Mouse (Mus musculus) liver, embryonic 15.5 days (tissue): Measurements from ENCODE around the gene Magi1. TPM values are rescaled to one million over a fixed set of nuclear protein-coding genes. Genes with fewer than 3 reads are reported as not detected.

Experiments
- ATAC-seq: fragments of 200-750 bp; cut with Nextera tagmentation; 2 replicates; pipeline ENCODE4 v1.8.0; 2017; ENCODE audit warnings: moderate number of reproducible peaks, mild to moderate bottlenecking, moderate library complexity; ENCODE audit not compliant: insufficient read depth
- H3K27ac ChIP-seq: fragments of 300-500 bp; sonication (generic); replicated peaks from 2 replicates; pipeline ENCODE4 v1.5.1; 2015; ENCODE audit warnings: mild to moderate bottlenecking, inconsistent platforms
- H3K27me3 ChIP-seq: fragments of 300-500 bp; sonication (generic); 2 replicates; pipeline ENCODE4 v1.6.1; 2015; ENCODE audit warnings: mild to moderate bottlenecking, inconsistent platforms
- H3K36me3 ChIP-seq: fragments of 300-500 bp; sonication (generic); replicated peaks from 2 replicates; pipeline ENCODE4 v1.6.1; 2015; ENCODE audit warnings: moderate library complexity, mild to moderate bottlenecking, inconsistent platforms
- H3K4me1 ChIP-seq: fragments of 300-500 bp; sonication (generic); replicated peaks from 2 replicates; pipeline ENCODE4 v1.6.1; 2015; ENCODE audit warnings: inconsistent platforms
- H3K4me2 ChIP-seq: fragments of 300-500 bp; sonication (generic); 2 replicates; pipeline ENCODE4 v1.6.1; 2015; ENCODE audit warnings: moderate library complexity, mild to moderate bottlenecking, inconsistent platforms
- H3K4me3 ChIP-seq: fragments of 300-500 bp; sonication (generic); replicated peaks from 2 replicates; pipeline ENCODE4 v1.5.1; 2015; ENCODE audit warnings: mild to moderate bottlenecking, inconsistent platforms
- H3K9ac ChIP-seq: fragments of 300-500 bp; sonication (generic); 2 replicates; pipeline ENCODE4 v1.6.1; 2015; ENCODE audit warnings: moderate library complexity, mild to moderate bottlenecking, inconsistent platforms
- H3K9me3 ChIP-seq: fragments of 300-500 bp; sonication (generic); replicated peaks from 2 replicates; pipeline ENCODE4 v1.6.1; 2016; ENCODE audit warnings: inconsistent platforms
- WGBS: fragments of 180-500 bp; shearing (Covaris S2); methylation state at CpG from one replicate; pipeline ENCODE4 v1.1.7; 2015; ENCODE audit warnings: mixed read lengths; ENCODE audit not compliant: insufficient replicate concordance; 5-methylcytosine and 5-hydroxymethylcytosine counted together
- polyA plus RNA-seq: library from polyadenylated mRNA; unstranded; fragments of >200 nt; fragmentation: Nextera tagmentation; extraction: Ambion mirVana; gene quantifications from 2 replicates; pipeline ENCODE4 v1.2.1, GENCODE M21; 2015

Gene Magi1
- polyA plus RNA-seq, 1 experiment from 2014 or later, result 1.1 TPM

DNA sequence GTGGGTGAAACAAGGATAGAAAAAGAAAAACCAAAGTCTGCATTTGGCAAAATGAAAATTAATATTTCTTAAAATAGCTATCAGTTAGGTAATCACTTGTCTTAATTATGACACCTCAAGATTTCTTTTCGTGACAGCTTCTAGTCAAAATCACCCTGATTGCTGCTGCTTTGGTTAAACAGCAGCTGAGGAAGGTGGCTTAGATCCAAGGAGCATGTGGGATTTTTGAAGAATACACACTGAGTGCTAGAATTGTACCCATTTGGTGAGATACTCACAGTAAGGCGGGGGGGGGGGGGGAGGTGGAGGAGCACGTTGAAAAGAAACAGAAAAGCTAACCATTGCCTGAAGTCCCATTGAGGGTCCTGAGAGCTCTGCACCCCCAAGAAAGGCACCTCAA lies 438.2 kb downstream of the Magi1 start:
- no peak for ATAC-seq

DNA sequence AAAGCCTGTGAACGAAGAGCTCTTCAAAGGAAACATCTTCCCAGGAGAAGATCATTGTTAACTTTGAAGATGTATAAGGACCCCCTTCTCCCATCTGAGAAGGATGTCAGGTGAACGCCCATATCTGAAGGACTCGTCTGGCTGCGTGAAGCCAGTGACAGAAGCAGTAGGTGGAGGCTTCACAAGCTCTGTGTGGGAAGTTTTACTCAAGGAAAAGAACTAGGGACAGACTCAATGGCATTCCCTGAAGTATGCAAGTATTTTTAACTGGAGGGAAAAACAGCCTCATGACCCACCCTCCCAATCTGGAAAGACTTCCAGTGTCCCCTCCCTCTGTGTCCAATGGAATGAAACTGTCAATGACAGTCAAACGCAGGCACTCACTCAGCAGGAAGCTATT lies 438.6 kb downstream of the Magi1 start:
- no peaks in the 10 kb centered on the region for H3K27me3 ChIP-seq
- H3K4me1 ChIP-seq, result no peaks in the 10 kb centered on the region
- H3K36me3 ChIP-seq, result no peaks in the 10 kb centered on the region
- no peak overlapping the region for H3K4me3 ChIP-seq
- H3K27ac ChIP-seq, result no peak overlapping the region
- no peak for ATAC-seq
- H3K4me2 ChIP-seq, result no peak overlapping the region
- 63% methylated on average over 5 of the region's 5 CpGs for WGBS
- H3K9me3 ChIP-seq, result no peaks in the 10 kb centered on the region
- no peak overlapping the region for H3K9ac ChIP-seq

More for the DNA sequence above, 438.2 kb downstream of the Magi1 start:
- Histone ChIP-seq H3K4me2 (no peak overlapping the region), H3K27ac (no peak overlapping the region), H3K9ac (no peak overlapping the region), H3K36me3 (no peaks in the 10 kb centered on the region), H3K27me3 (no peaks in the 10 kb centered on the region), H3K9me3 (no peaks in the 10 kb centered on the region), H3K4me1 (no peaks in the 10 kb centered on the region), H3K4me3 (no peak overlapping the region)
- 54% methylated on average over 3 of the region's 3 CpGs for WGBS

DNA sequence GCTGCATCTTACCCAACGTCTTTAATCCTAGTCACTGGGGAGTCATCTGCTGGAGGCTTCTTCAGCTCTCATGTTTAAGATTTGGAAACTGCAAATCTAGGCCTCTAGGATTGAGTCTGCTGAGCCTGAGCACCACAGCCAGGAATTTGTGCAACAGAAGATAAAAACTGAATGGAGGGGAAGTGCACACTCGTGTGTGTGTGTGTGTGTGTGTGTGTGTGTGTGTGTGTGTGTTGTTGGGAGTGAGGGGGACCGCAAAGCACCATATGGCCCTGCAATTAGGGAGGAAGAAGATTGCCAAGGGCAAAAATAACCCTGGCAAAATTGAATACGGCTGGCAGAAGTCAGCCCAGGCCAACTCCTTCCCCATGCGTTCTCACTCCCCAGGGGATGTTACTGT lies 439.1 kb downstream of the Magi1 start:
- H3K9me3 ChIP-seq, result no peaks in the 10 kb centered on the region
- no peak overlapping the region for H3K4me2 ChIP-seq
- no peaks in the 10 kb centered on the region for H3K36me3 ChIP-seq
- no peak overlapping the region for H3K4me3 ChIP-seq
- H3K4me1 ChIP-seq, result no peaks in the 10 kb centered on the region
- WGBS, result 55% methylated on average over 5 of the region's 5 CpGs
- no peak overlapping the region for H3K9ac ChIP-seq
- no peak overlapping the region for H3K27ac ChIP-seq
- no peak for ATAC-seq
- no peaks in the 10 kb centered on the region for H3K27me3 ChIP-seq

DNA sequence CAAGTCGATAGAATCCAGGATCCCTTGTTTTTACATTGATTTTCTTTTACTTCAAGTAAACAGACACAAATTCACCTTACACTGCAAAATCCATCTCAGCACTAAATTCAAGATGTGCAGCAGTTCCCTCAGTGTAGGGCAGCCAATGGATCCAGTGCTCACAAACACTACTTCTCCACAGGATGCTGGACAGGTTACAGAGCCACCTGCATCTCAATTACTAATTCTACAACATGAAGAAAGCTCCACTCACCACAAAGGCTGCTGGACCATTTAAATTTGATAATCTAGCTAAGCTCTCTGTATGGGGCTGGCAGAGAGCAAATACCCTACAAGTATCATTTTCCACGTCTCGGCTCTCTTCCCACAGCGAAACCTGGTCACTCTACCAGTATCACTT lies 445.3 kb downstream of the Magi1 start:
- Histone ChIP-seq H3K4me3 (no peak overlapping the region), H3K4me1 (no peaks in the 10 kb centered on the region), H3K27me3 (no peaks in the 10 kb centered on the region), H3K9me3 (no peaks in the 10 kb centered on the region), H3K36me3 (no peaks in the 10 kb centered on the region), H3K9ac (no peak overlapping the region), H3K27ac (no peak overlapping the region), H3K4me2 (no peak overlapping the region)
- WGBS, result 59% methylated on average over 4 of the region's 4 CpGs
- ATAC-seq, result no peak

DNA sequence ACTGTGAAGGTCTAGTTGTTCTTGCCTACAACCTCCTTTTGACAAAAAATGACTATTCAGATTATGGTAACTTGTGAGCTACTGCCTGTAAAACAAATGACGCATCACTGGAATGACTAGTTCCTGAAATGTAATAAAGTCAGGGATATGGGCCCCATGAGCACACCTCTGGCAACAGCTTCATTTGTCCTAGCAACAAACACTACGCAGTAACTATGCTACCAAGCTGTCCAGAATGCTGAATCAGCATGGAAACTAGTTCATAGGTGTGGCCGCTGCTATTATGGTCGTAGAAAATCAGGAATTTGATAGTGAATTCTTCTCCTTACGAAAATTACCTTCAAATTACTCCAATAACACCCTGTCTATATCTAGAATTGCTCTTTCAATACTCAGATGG lies 447.1 kb downstream of the Magi1 start:
- Histone ChIP-seq H3K27me3 (no peaks in the 10 kb centered on the region), H3K4me3 (no peak overlapping the region), H3K4me2 (no peak overlapping the region), H3K4me1 (no peaks in the 10 kb centered on the region), H3K9ac (no peak overlapping the region), H3K27ac (no peak overlapping the region), H3K9me3 (no peaks in the 10 kb centered on the region), H3K36me3 (no peaks in the 10 kb centered on the region)
- WGBS, result 73% methylated on average over 5 of the region's 5 CpGs
- no peak for ATAC-seq

DNA sequence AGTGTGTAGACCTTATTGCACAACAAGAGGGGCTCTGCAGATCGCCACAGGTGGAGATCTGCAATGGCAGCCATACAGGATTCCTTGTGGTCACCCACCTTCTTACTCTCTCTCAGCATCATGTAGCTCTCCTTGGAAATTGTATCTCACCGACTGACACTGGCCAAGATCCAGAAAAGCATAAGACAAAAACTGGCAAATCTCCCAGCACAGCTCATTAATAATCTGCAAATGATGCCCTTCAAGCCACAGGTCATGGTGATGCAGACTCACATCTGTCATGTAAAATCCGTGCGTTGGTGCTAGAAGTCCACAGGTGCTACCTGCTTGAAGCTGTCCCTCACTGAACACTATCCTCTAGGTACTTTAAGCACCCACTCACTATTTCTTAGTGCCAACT lies 448.5 kb downstream of the Magi1 start:
- no peak overlapping the region for H3K27ac ChIP-seq
- no peak overlapping the region for H3K4me3 ChIP-seq
- H3K36me3 ChIP-seq, result no peaks in the 10 kb centered on the region
- H3K4me2 ChIP-seq, result no peak overlapping the region
- ATAC-seq, result no peak
- H3K4me1 ChIP-seq, result no peaks in the 10 kb centered on the region
- no peaks in the 10 kb centered on the region for H3K27me3 ChIP-seq
- H3K9me3 ChIP-seq, result no peaks in the 10 kb centered on the region
- H3K9ac ChIP-seq, result no peak overlapping the region
- 83% methylated on average over 4 of the region's 4 CpGs for WGBS

DNA sequence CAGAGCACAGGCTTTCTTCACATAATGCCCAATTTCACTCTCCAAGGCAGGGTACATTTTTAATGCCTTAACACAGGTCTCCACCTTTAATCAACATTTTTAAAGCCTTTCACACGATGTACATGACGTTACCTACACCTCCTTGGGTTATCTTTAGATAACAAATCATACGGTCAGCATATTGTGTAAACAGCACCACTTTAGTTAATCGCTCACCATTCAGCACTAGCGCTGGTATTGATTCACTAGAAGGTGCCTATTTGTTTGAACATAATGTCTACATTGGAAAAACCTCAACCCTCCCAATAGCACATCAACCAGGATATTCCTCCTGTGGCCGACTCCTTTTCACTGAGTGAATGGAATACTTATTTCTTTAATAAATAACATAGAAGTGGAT lies 455.5 kb downstream of the Magi1 start:
- H3K4me2 ChIP-seq, result no peak overlapping the region; the same call in 1 of the 2 replicates
- ATAC-seq, result no peak
- H3K4me1 ChIP-seq, result no peaks in the 10 kb centered on the region; the same call in 1 of the 2 replicates
- H3K4me3 ChIP-seq, result no peak overlapping the region
- no peak overlapping the region for H3K27ac ChIP-seq
- no peaks in the 10 kb centered on the region for H3K27me3 ChIP-seq
- no peaks in the 10 kb centered on the region for H3K9me3 ChIP-seq
- H3K9ac ChIP-seq, result no peak overlapping the region
- H3K36me3 ChIP-seq, result no peaks in the 10 kb centered on the region
- 54% methylated on average over 6 of the region's 6 CpGs for WGBS

DNA sequence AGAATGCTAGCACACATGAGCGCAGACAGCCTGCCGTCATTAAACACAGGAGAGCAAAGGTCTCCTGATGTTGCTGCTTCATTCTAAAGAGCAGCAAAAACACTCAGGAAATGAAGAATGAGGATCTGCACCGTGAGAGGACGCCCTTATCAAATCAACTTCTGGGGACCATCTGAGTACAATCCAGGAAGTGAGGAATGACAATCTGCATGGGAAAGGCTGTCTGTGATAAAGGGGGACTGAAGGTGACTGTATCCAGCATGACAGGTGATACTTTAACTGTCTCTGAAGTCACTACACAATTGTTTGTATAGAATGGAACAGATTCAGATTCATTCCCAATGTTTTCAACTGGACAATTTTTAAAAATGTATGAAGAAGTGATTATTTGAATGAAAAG lies 456.8 kb downstream of the Magi1 start:
- Histone ChIP-seq H3K9ac (no peak overlapping the region), H3K27me3 (no peaks in the 10 kb centered on the region), H3K4me1 (no peaks in the 10 kb centered on the region; the same call in 1 of the 2 replicates), H3K4me2 (no peak overlapping the region), H3K36me3 (no peaks in the 10 kb centered on the region), H3K4me3 (no peak overlapping the region), H3K9me3 (no peaks in the 10 kb centered on the region), H3K27ac (no peak overlapping the region)
- WGBS, result 26% methylated on average over 4 of the region's 4 CpGs
- no peak for ATAC-seq

DNA sequence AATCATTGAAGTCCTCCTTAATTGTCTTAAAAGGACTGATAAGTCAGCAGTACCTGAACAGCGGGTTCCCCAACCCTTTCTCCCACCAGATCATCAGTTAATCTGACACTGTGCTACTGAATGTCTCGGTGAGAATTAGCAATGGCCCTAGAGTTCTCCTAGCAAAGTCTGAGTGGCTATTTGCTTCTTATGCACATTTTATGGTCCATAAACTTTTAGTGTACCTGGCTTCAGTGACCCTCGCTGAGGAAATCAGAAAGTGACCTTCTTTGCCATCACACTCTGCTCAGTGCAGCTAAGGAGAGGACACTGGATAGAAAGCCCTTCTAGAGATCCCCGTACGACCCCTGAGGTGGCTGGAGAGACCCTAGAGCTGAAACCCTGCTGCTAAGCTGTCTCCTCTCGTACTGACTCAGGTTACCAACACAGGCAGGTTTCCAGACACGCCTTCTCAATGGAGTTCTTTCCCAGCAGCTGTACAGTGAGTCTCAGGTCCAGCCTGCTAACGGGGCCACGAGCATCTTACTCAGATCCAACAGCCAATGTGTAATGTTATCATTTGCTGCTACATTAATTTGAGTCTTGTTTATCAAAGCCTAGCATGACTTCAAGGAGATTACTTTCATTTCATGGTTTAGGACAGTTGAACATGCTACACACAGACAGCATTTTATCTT lies 461.4 kb downstream of the Magi1 start:
- WGBS, result 58% methylated on average over 9 of the region's 9 CpGs
- no peaks in the 10 kb centered on the region for H3K36me3 ChIP-seq
- ATAC-seq, result no peak
- H3K4me3 ChIP-seq, result no peak overlapping the region
- no peak overlapping the region for H3K27ac ChIP-seq
- no peaks in the 10 kb centered on the region for H3K9me3 ChIP-seq
- H3K4me2 ChIP-seq, result no peak overlapping the region
- H3K4me1 ChIP-seq, result no peaks in the 10 kb centered on the region; the same call in 1 of the 2 replicates
- no peak overlapping the region for H3K9ac ChIP-seq
- H3K27me3 ChIP-seq, result no peaks in the 10 kb centered on the region

DNA sequence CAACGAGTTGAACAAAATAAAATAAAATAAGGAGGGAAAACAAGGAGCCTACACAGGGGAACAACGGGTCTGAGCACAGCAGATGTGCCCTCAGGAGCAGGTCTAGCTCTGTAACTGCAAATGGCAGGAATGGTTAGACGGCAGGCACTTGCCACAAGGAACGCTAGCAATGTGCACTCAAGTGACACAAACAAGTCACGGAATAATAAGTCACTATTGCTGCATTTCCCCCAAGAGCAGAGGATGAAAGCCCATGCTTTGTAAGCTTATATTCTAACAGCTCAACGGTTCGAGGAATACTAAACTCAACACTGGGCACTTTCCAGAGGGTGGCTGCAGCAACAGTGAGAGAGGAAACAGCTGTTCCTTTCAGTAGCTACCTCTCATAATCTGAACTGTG lies 462.2 kb downstream of the Magi1 start:
- no peaks in the 10 kb centered on the region; the same call in 1 of the 2 replicates for H3K4me1 ChIP-seq
- H3K27ac ChIP-seq, result no peak overlapping the region
- H3K9ac ChIP-seq, result no peak overlapping the region
- 60% methylated on average over 7 of the region's 7 CpGs for WGBS
- H3K27me3 ChIP-seq, result no peaks in the 10 kb centered on the region
- ATAC-seq, result no peak
- H3K4me3 ChIP-seq, result no peak overlapping the region
- H3K36me3 ChIP-seq, result no peaks in the 10 kb centered on the region
- H3K4me2 ChIP-seq, result no peak overlapping the region
- H3K9me3 ChIP-seq, result no peaks in the 10 kb centered on the region

DNA sequence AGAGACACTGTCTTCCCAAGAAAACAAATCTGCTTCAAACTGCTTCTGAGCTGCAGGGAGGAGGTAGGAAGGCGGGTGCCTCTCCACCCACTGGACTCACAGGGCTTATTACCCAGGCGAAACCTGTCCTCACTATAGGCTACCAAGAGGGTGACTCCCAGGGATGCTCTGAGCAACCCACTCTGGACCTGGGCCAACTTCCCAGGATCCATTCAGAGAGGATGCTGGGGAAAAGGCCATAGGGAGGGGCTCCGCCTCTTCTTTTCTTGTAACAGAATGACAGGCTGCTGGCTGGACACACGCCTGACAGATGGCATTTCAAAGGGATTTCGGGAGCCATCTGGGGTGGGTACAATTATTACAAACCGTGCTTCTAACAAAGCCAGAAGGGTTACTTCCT lies 463.8 kb downstream of the Magi1 start:
- H3K4me2 ChIP-seq, result no peak overlapping the region
- no peak for ATAC-seq
- H3K36me3 ChIP-seq, result no peaks in the 10 kb centered on the region
- H3K9me3 ChIP-seq, result no peaks in the 10 kb centered on the region
- no peaks in the 10 kb centered on the region for H3K4me1 ChIP-seq
- H3K4me3 ChIP-seq, result no peak overlapping the region
- no peaks in the 10 kb centered on the region for H3K27me3 ChIP-seq
- 63% methylated on average over 6 of the region's 6 CpGs for WGBS
- H3K9ac ChIP-seq, result no peak overlapping the region
- H3K27ac ChIP-seq, result no peak overlapping the region

DNA sequence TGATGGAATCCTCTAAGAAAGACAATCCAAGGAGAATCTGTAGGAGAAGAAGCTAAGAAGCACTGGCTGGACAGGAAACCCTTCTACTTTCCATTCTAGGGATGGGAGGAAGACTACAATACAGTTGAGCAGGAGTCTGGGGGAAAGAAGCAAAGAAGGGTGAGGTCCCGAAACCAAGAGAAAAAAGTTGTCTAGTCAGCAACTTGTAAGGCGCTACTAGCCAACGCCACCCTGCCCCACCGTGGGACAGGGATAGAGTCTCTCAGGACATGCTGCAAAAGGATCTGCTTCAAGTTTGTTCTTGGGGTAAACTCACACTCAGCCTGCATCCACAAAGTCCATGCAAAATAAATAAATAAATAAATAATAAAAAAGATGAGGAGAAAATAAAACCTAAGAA lies 464.4 kb downstream of the Magi1 start:
- Histone ChIP-seq H3K27me3 (no peaks in the 10 kb centered on the region), H3K9me3 (no peaks in the 10 kb centered on the region), H3K4me2 (no peak overlapping the region), H3K4me3 (no peak overlapping the region), H3K9ac (no peak overlapping the region), H3K4me1 (no peaks in the 10 kb centered on the region), H3K27ac (no peak overlapping the region), H3K36me3 (no peaks in the 10 kb centered on the region)
- WGBS, result 82% methylated on average over 4 of the region's 4 CpGs
- no peak for ATAC-seq
